Mouse (Mus musculus) lung, adult 2 months (tissue): ENCODE results near the gene Urah.

Experiments
- CTCF ChIP-seq: fragments of 200-500 bp; IDR thresholded peaks from 2 replicates; pipeline ENCODE4 v1.5.1; 2011; ENCODE audit warnings: mild to moderate bottlenecking, low read length, control low read depth; ENCODE audit not compliant: insufficient read depth
- POLR2A ChIP-seq: fragments of 200-500 bp; IDR thresholded peaks from 2 replicates; pipeline ENCODE4 v1.6.1; 2011; ENCODE audit warnings: low read depth, mild to moderate bottlenecking, control low read depth, low read length, borderline replicate concordance; ENCODE audit errors: extremely low read depth

GRCm38 (mm10) chr7:140880419-140880818 lies 45.6 kb downstream of the Urah start:
- TF ChIP-seq CTCF: no peak
- no peak for TF ChIP-seq POLR2A
